Mouse (Mus musculus): ENCODE data around the gene Chn2.

Chn2 gene

DNA sequence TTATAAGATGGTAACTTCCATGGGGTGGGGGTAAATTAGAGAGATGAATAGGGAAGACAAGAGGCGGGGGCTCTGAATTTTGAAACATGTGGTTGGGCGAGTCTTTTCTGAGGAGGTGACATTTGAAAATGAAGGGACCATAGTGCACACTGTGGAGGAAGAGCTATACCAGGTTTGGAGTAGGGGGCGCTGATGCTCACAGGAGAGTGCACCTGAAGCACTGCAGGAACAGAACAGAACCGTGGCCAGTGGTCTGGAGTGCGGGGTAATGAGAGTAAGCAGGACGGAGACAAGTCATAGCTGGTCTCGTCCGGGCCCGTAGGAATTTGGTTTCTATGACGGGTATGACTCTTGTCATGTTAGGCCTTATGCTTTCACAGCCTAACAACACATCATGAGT is 18.3 kb downstream of the Chn2 start:
- POLR2A ChIA-PET: interaction anchor here in 3 of 4 experiments (0.6 to 2.6 kb wide), 4 partner anchors 10 to 633 kb away, joined by 3 to 9 read pairs (median 6); no protein-coding TSS in a partner anchor
- CTCF ChIA-PET: interaction anchor here in 3 of 4 experiments (0.5 to 1.4 kb wide), 11 partner anchors 10 to 425 kb away, joined by 3 to 6 read pairs (median 3); no protein-coding TSS in a partner anchor

DNA sequence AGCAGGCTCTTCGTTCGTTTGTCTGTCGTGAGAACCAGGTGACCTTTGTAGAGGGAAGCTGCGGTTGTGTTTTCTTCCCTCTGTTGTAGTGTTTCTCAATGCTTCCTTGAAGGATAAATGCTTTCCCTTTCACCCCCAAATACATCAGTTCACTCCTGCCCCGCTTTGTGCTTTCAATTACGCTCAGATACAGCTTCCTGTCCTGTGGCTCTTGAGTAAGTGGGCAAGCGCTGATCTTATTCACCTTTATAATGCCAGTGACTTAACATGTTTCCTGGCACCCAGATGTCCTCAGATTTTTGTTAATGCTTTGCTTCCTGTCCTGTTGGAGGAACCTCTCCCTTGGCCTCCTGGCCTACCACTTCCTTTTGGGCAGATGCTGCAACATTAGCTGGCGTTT is 19.5 kb downstream of the Chn2 start:
- ChIA-PET CTCF (interaction anchor here in 1 of 4 experiments (0.7 to 1.3 kb wide), 2 partner anchors 11 to 33 kb away, joined by 3 read pairs; no protein-coding TSS in a partner anchor), POLR2A (interaction anchor here in 1 of 4 experiments (1.2 kb wide), 1 partner anchor 118 kb away, joined by 3 read pairs; no protein-coding TSS in a partner anchor)

DNA sequence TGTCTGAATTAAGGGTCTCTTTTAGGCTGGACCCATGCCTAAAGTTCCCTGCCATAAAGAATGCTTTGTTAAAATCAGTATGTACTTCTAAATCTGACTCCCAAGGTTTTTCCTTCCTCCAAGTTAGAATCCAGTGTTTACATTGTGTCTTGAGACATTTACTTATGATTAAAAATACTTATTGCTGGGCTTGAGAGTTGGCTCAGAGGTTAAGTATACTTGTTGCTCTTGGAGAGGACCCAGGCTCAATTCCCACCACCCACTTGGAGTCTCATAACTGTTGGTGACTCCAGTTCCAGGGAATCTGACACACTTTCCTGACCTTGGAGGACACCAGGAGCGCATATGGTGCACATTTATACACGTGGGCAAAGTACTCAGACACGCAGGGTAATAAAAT is 20.9 kb downstream of the Chn2 start:
- POLR2A ChIA-PET: no interaction called here
- CTCF ChIA-PET: interaction anchor here in 1 of 4 experiments (0.7 kb wide), 1 partner anchor 98 kb away, joined by 3 read pairs; no protein-coding TSS in a partner anchor

DNA sequence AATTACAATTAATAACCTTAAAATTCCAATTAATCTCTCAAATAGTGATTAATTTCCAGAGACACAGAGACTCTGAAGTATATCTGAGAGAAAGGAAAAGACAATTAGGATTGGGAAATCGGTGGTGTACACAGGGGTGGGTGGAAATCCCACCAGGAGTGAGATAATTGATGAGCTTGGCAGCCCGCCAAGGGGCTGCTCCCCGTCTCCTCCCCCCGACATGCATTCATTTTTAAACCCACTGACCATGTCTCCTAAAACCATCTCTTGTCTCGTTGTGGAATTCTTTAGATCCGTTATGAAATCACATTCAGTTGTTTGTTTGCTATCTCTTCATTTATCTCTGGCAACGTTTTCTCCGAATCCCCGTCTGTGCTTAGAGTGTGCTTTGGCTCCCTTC is 22.0 kb downstream of the Chn2 start:
- ChIA-PET CTCF (interaction anchor here in 1 of 4 experiments (0.5 kb wide), 1 partner anchor 180 kb away, joined by 9 read pairs; no protein-coding TSS in a partner anchor), POLR2A (no interaction called here)

DNA sequence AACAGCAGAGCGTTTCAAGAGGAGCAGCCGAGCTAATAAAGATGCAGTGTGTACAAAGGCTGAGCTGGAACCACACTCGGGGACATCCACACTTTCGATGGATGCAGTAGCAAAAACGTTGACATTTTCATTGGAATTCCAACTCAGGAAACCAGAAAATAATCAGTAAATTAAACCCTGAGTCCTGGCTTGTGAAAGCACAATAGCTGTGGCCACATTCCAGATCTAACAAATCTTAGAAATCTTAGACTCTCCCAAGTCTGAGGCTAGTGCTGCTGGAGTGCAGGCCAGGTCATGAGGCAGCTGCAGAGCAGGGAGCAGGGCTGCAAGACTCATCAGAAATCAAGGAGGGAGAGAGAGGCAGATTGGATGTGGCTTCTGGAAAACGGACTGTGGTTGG is 24.5 kb downstream of the Chn2 start:
- ChIA-PET CTCF (no interaction called here), POLR2A (interaction anchor here in 1 of 4 experiments (0.6 to 0.9 kb wide), 2 partner anchors 11 kb away, joined by 3 read pairs; no protein-coding TSS in a partner anchor)

DNA sequence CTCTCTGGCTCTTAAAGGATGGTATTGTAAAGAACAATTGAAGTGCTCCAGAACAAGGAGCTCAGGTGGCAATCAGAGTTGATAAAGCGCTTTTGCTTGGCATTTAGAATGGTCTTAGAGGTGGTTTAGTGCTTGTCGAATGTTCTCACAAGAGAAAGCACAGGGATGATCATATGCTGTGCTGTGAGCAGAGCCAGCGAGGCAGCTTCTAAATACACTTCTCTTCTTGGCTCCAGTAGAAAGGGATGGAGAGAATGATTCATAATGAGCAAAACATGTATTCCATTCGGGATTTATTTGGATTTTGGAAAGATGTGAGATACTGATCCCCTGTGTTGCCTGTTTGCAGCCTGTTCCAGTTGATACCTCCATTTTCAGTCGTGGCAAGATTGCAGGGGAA is 28.0 kb downstream of the Chn2 start:
- ChIA-PET CTCF (no interaction called here), POLR2A (no interaction called here)

DNA sequence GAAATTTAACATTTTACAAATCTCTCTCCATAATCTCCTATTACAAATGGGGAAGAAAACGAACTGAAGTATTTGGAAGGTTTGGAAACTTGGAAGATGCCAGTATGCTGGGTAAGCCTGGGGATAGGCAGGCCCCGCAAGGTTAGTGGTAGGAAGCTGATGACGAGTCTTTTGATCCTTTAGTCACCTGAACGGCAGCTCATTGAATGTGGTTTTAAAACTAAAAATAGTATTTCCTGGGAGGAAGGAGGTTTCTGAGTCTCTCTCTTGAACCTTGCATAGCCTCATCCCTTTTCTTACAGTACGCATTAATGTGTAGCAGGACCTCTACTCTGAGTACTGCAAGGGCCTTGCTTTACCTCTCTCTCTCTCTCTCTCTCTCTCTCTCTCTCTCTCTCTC is 29.5 kb downstream of the Chn2 start:
- CTCF ChIA-PET: interaction anchor here in 3 of 4 experiments (0.5 to 1.1 kb wide), 3 partner anchors 188 to 358 kb away, joined by 3 to 5 read pairs (median 3); no protein-coding TSS in a partner anchor
- POLR2A ChIA-PET: interaction anchor here in 1 of 4 experiments (1.2 kb wide), 1 partner anchor 22 kb away, joined by 7 read pairs; no protein-coding TSS in a partner anchor

DNA sequence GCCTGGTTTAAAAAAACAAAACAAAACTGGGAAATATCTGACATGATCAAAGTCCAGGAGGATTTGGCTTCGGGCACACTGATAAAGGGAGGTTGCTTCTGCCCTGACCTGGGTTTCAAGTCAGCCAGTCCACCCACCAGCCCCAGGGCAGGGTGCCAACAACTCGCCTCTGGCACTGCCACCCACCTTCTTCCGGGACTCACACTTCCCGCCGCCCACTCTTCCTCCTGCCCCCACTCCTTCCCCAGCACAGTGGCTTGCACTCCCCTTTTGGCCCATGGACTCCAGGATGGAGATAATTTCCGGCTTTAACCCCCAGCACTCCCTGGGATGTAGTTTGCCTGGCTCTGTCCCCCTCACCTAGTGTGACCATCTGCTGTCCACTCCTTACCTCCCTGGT is 31.4 kb downstream of the Chn2 start:
- CTCF ChIA-PET: no interaction called here
- POLR2A ChIA-PET: no interaction called here

DNA sequence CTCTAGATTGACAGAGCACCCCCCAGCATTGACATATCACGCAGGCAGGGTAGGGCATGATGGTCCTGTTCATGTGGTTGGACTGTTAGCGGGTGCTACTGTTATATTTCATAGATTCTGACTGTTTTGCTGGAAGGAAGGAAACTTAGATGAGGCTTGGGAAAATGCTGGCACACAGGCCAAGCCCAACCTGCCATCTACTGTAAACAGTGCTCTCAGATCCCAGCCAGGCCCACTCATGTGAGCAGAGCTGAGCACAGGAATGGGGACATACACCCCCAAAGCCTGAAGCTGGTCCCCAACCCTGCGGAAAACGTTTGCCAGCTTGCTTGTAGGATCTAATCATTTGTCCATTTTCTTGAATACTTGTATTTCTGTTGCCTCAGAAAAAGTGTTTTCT is 32.1 kb downstream of the Chn2 start:
- POLR2A ChIA-PET: interaction anchor here in 1 of 4 experiments (0.6 kb wide), 1 partner anchor 190 kb away, joined by 4 read pairs; no protein-coding TSS in a partner anchor
- CTCF ChIA-PET: no interaction called here

DNA sequence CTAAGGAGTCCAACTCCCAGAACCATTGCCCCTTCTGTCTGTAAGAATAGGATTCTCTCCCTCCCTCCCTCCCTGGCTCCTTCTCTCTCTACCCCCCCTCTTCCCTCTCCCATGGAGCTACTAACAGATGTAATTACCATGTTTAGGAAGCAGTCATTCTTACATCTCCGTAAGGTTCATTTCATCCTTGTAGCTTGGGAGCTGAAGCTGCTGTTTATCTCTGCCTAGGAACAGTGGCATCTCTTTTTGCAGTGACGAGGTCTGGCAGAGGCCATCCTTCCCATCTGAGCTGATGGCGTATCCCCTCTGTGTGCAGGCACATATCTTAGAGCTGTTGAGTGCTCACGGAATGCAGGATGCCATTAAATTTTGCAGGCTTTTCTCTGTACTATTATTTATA is 35.1 kb downstream of the Chn2 start:
- CTCF ChIA-PET: interaction anchor here in 1 of 4 experiments (0.6 kb wide), 1 partner anchor 318 kb away, joined by 3 read pairs; no protein-coding TSS in a partner anchor

DNA sequence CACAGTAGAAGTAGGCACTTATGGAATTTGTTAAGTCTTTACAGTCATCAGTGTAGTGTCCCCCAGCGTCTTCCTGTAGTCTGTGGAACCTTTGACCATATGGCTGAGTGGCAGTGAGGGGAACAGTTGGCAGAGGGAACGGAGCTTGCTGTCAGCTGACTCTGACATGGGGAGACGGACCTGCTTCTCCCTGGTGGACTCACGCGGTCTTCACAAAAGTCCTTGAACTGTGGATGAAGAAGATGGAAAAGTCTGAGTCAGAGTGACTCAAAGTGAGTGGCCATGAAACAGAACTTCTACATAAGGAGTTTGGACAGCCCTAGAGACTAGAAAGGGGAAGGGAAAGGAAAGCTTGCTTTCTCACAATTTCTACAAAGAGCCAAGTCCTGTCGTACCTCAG is 36.1 kb downstream of the Chn2 start:
- ChIA-PET CTCF (interaction anchor here in 1 of 4 experiments (0.6 kb wide), 1 partner anchor 23 kb away, joined by 3 read pairs; no protein-coding TSS in a partner anchor), POLR2A (interaction anchor here in 2 of 4 experiments (0.9 to 1.7 kb wide), 2 partner anchors 9 kb away, joined by 3 to 4 read pairs; no protein-coding TSS in a partner anchor)

More for the DNA sequence above, 35.1 kb downstream of the Chn2 start:
- POLR2A ChIA-PET: interaction anchor here in 3 of 4 experiments (0.6 to 1.7 kb wide), 5 partner anchors 10 to 437 kb away, joined by 3 to 6 read pairs (median 4); no protein-coding TSS in a partner anchor

DNA sequence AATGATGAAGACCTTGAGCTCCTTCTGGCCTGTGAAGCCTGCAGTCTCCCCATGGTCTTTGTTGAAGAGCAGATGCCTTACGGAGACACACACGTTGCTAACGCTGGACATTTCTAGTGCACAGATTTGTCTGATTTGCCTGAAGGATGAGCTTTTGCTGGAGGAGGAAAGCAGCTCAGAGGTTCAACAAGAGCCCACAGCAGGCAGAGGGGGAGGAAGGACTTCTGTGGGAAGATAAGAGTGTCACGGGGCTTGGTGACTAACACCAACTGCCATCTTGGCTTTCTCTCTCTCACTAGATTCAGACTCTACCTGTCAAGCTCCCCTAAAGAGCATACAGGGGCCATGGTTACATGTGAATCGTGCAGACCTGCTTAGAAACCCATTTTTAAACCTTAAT is 37.3 kb downstream of the Chn2 start:
- ChIA-PET CTCF (no interaction called here), POLR2A (no interaction called here)

DNA sequence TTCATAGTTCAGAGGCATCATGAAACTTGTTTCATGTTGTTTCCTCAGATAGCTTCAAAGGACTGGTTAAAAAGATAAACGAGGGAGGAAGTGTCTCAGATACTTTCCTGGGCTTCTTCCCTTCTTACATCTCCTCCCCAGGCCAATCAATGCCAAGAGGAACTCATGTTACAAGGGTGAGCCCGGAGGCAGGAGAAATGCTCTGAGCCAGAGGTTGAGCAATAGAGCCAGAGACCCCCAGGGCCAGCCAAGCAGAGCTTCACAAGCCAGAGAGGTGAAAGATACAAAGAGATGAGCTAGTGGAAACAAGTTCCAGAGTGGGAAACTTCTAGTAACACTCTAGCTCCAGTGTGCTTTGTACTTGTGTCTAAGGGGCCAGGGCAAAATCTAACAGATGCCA is 38.9 kb downstream of the Chn2 start:
- ChIA-PET POLR2A (no interaction called here), CTCF (no interaction called here)

DNA sequence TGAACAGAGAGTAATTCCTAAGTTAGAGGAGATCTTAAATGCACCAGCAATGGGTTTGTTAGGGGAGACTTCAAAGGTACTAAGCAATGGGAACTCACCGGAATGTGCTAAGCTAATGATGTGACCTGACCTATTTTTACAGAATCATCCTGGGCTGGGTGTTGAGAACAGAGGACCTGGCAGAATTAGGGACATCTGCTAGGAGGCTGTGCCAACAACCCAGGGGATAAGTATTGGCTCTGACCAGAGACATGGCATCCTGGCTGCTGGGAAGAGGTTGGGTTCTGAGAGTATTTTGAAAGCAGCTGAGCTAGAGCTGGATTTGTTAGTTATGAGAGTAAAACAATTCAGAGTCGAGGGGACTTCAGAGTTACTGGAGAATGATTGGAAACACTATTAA is 40.5 kb downstream of the Chn2 start:
- POLR2A ChIA-PET: interaction anchor here in 1 of 4 experiments (0.7 kb wide), 1 partner anchor 64 kb away, joined by 3 read pairs; no protein-coding TSS in a partner anchor
- CTCF ChIA-PET: interaction anchor here in 1 of 4 experiments (1.3 kb wide), 1 partner anchor 22 kb away, joined by 3 read pairs; no protein-coding TSS in a partner anchor

DNA sequence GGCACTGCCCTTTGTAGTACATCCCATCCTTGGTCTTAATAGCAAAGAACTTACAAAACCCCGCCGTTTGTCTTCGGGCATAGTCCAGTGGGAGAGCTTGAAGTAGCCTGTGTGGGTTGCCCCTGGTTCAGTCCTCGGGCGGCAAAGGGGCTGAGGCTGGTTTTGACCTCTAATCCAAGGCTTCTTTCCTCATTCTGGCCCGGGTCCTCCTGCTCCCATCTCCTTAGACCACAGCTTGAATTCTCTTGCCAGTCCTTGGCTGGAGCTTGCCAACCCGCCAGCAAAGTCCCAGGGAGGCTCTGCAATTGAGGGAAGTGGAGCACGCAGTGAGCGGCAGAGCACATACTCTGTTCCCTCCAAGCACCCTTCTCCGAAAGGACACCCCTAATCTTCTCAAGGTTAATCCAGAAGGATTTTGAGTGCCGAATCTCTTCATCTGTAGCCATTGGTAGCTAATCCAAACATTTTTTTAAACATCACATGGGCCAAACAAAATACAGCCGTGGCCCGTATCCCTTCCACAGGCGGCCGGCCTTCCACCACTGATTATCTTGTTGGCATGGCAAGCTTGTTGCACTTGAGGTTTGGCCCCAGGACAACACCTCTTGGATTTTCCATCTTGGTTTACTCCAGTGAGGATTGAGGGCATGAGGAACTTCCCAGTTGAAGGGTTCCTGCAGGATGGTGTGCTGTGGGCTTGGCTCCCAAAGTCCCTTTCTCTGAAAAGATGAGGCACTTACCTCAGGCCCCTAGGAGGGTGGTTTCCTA is 41.3 kb downstream of the Chn2 start:
- ChIA-PET POLR2A (no interaction called here), CTCF (interaction anchor here in 2 of 4 experiments (0.6 to 1.3 kb wide), 3 partner anchors 10 to 23 kb away, joined by 3 to 6 read pairs (median 3); no protein-coding TSS in a partner anchor)

DNA sequence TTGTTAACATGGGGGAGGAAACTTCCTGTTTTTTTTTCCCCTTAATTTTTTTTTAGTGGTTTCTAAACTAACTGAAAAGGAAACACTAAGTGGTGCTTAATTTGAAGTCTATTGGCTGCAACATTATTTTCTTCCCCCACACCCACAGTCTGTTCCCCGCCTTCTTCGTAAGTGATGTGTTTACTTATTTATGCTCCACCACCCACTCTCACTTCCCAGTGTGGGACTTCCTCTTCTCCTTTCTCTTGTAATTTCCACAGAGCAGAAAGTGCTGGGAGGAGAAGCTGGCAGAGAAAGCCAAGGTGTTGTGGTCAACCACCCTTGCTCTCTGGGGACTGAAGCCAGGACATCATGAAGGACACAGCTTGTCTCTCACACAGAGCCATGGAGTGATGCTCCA is 43.2 kb downstream of the Chn2 start:
- CTCF ChIA-PET: interaction anchor here in 3 of 4 experiments (0.6 to 0.8 kb wide), 3 partner anchors 15 to 82 kb away, joined by 3 to 17 read pairs (median 3); no protein-coding TSS in a partner anchor
- POLR2A ChIA-PET: interaction anchor here in 3 of 4 experiments (0.7 to 2.2 kb wide), 6 partner anchors 8 to 187 kb away, joined by 3 to 6 read pairs (median 3); no protein-coding TSS in a partner anchor

DNA sequence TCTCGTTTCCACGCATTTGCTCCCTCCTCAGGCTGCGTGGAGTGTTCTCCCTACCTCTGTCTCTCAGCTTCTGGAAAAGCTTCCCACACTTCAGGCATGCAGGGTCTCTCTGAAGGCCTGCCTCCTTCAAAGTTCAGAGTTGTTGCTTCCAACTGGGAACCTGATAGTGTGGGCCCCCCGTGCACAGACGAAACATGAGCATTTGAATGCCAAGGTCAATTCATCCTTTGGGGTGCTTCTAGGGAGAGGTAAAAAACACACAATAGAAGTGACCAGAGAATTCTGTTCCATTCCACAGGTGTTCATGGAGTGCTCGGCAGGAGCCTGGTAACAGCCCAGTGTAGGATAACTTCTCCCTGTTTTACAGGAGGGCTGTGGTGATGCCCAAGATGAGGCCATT is 44.7 kb downstream of the Chn2 start:
- ChIA-PET CTCF (no interaction called here), POLR2A (interaction anchor here in 2 of 4 experiments (0.9 to 2.2 kb wide), 5 partner anchors 8 to 81 kb away, joined by 3 to 6 read pairs (median 3); partner anchors contain the start of gene Chn2 (in 1 of the 2))

DNA sequence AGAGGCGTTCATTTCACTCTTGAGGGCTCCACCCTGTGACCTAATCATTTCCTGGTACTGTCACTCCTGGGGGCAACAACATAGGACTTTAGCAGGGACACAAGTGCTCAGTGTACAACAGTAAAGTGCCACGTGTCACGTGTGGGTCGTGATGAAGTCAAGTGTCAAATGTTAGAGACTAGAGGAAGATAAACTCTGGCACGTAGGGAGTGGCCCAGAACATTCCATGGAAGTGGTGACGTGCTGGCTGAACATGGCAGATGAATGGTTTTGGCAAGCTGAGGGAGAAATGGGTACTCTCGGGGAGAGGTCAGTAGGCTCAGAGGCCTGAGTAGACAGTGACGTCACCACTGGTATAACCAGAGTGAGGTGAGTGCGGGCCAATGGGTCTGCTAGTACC is 45.7 kb downstream of the Chn2 start:
- CTCF ChIA-PET: interaction anchor here in 1 of 4 experiments (0.6 kb wide), 1 partner anchor 266 kb away, joined by 3 read pairs; no protein-coding TSS in a partner anchor
- POLR2A ChIA-PET: interaction anchor here in 2 of 4 experiments (1.3 to 1.6 kb wide), 3 partner anchors 9 to 22 kb away, joined by 3 to 4 read pairs (median 3); no protein-coding TSS in a partner anchor

DNA sequence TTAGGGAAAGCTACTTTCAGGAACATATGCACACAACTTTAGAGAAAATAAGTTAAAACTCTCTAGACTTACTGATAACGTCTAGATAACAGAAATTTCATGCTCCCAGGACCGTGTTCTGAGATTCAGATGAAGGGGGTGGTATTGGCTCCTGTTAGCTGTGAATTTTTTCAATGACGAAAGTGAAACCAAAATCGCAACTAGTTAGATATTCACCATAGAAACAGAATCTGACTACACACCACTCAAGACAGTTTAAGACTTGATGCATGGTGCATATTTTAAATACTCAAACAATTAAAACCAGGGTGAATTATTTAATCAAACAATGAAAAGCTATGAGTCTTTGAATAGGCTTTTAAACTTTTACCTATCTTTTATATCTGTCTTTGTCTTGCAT is 48.8 kb downstream of the Chn2 start:
- POLR2A ChIA-PET: no interaction called here
- CTCF ChIA-PET: no interaction called here
